Mouse (Mus musculus) limb, embryonic 12.5 days (tissue): ENCODE data around the gene Ttc7b. TPM values are rescaled to one million over a fixed set of nuclear protein-coding genes. Genes with fewer than 3 reads are reported as not detected.

Experiments
- ATAC-seq: fragments of 200-750 bp; cut with Nextera tagmentation; 2 replicates; pipeline ENCODE4 v1.8.0; 2017; ENCODE audit warnings: low read depth, moderate TSS enrichment; ENCODE audit not compliant: insufficient number of reproducible peaks, insufficient read depth, low FRiP score, low TSS enrichment
- H3K27ac ChIP-seq: fragments of 300-500 bp; sonication (generic); 2 replicates; pipeline ENCODE4 v1.5.1; 2016; ENCODE audit warnings: mild to moderate bottlenecking, moderate library complexity
- H3K27me3 ChIP-seq: fragments of 300-500 bp; sonication (generic); 2 replicates; pipeline ENCODE4 v1.6.1; 2016; ENCODE audit warnings: mild to moderate bottlenecking, moderate library complexity
- H3K36me3 ChIP-seq: fragments of 300-500 bp; sonication (generic); 2 replicates; pipeline ENCODE4 v1.6.1; 2016; ENCODE audit warnings: mild to moderate bottlenecking, moderate library complexity
- H3K4me1 ChIP-seq: fragments of 300-500 bp; sonication (generic); replicated peaks from 2 replicates; pipeline ENCODE4 v1.6.1; 2016
- H3K4me2 ChIP-seq: fragments of 300-500 bp; sonication (generic); 2 replicates; pipeline ENCODE4 v1.6.1; 2016; ENCODE audit warnings: mild to moderate bottlenecking, moderate library complexity
- H3K4me3 ChIP-seq: fragments of 300-500 bp; sonication (generic); replicated peaks from 2 replicates; pipeline ENCODE4 v1.5.1; 2016; ENCODE audit warnings: mild to moderate bottlenecking
- H3K9ac ChIP-seq: fragments of 300-500 bp; sonication (generic); replicated peaks from 2 replicates; pipeline ENCODE4 v1.6.1; 2016; ENCODE audit warnings: mild to moderate bottlenecking, moderate library complexity
- H3K9me3 ChIP-seq: fragments of 300-500 bp; sonication (generic); 2 replicates; pipeline ENCODE4 v1.6.1; 2016; ENCODE audit warnings: mild to moderate bottlenecking, moderate library complexity
- WGBS: fragments of 180-500 bp; shearing (Covaris S2); methylation state at CpG from one replicate; pipeline ENCODE4 v1.1.7; 2016; 5-methylcytosine and 5-hydroxymethylcytosine counted together
- polyA plus RNA-seq: library from polyadenylated mRNA; unstranded; fragments of >200 nt; fragmentation: Nextera tagmentation; extraction: Ambion mirVana; gene quantifications from 2 replicates; pipeline ENCODE4 v1.2.1, GENCODE M21; 2016

Gene Ttc7b
- polyA plus RNA-seq, 1 experiment from 2014 or later, result 4.8 TPM

GRCm38 (mm10) chr12:100353954-100354353 lies 166.7 kb downstream of the Ttc7b start:
- WGBS, result 81% methylated on average over 7 of the region's 7 CpGs
- Histone ChIP-seq H3K4me1 (no peaks in the 10 kb centered on the region), H3K9ac (no peak overlapping the region), H3K4me3 (no peak overlapping the region), H3K9me3 (no peaks in the 10 kb centered on the region), H3K27me3 (no peaks in the 10 kb centered on the region), H3K27ac (no peak overlapping the region), H3K36me3 (peaks cover 58% of the 10 kb centered on the region), H3K4me2 (no peak overlapping the region)
- no peak for ATAC-seq

- Histone ChIP-seq H3K4me1 (no peaks in the 10 kb centered on the region), H3K9me3 (no peaks in the 10 kb centered on the region), H3K9ac (no peak overlapping the region), H3K4me2 (no peak overlapping the region), H3K36me3 (peaks cover 52% of the 10 kb centered on the region), H3K27ac (no peak overlapping the region), H3K27me3 (no peaks in the 10 kb centered on the region), H3K4me3 (no peak overlapping the region)
- no peak for ATAC-seq
- WGBS, result 90% methylated on average over 16 of the region's 16 CpGs
These were observed 167.4 kb downstream of the Ttc7b start for GRCm38 (mm10) chr12:100353075-100353782.

GRCm38 (mm10) chr12:100352094-100352493 lies 168.5 kb downstream of the Ttc7b start:
- Histone ChIP-seq H3K4me1 (no peaks in the 10 kb centered on the region), H3K36me3 (peaks cover 49% of the 10 kb centered on the region), H3K9me3 (no peaks in the 10 kb centered on the region), H3K27me3 (no peaks in the 10 kb centered on the region), H3K27ac (no peak overlapping the region), H3K4me3 (no peak overlapping the region), H3K4me2 (no peak overlapping the region), H3K9ac (no peak overlapping the region)
- WGBS, result 86% methylated on average over 6 of the region's 6 CpGs
- ATAC-seq, result no peak

- no peak overlapping the region for H3K4me3 ChIP-seq
- 76% methylated on average over 6 of the region's 6 CpGs for WGBS
- H3K9ac ChIP-seq, result no peak overlapping the region
- H3K36me3 ChIP-seq, result peaks cover 35% of the 10 kb centered on the region
- no peaks in the 10 kb centered on the region for H3K4me1 ChIP-seq
- H3K27ac ChIP-seq, result no peak overlapping the region
- no peak for ATAC-seq
- no peaks in the 10 kb centered on the region for H3K27me3 ChIP-seq
- H3K4me2 ChIP-seq, result no peak overlapping the region
- H3K9me3 ChIP-seq, result no peaks in the 10 kb centered on the region
These were observed 177.1 kb downstream of the Ttc7b start for GRCm38 (mm10) chr12:100343554-100343953.

GRCm38 (mm10) chr12:100341614-100342013 lies 179.0 kb downstream of the Ttc7b start:
- Histone ChIP-seq H3K4me3 (no peak overlapping the region), H3K9ac (no peak overlapping the region), H3K9me3 (no peaks in the 10 kb centered on the region), H3K27me3 (no peaks in the 10 kb centered on the region), H3K36me3 (peaks cover 22% of the 10 kb centered on the region), H3K27ac (no peak overlapping the region), H3K4me2 (no peak overlapping the region), H3K4me1 (no peaks in the 10 kb centered on the region)
- 77% methylated on average over 7 of the region's 7 CpGs for WGBS
- ATAC-seq, result no peak

- Histone ChIP-seq H3K36me3 (peaks cover 17% of the 10 kb centered on the region), H3K27ac (no peak overlapping the region), H3K4me1 (no peaks in the 10 kb centered on the region), H3K9ac (no peak overlapping the region), H3K9me3 (no peaks in the 10 kb centered on the region), H3K27me3 (no peaks in the 10 kb centered on the region), H3K4me3 (no peak overlapping the region), H3K4me2 (no peak overlapping the region)
- WGBS, result 90% methylated on average over 7 of the region's 7 CpGs
- no peak for ATAC-seq
These were observed 179.6 kb downstream of the Ttc7b start for GRCm38 (mm10) chr12:100340901-100341460.

- Histone ChIP-seq H3K27me3 (no peaks in the 10 kb centered on the region), H3K36me3 (peaks cover 5% of the 10 kb centered on the region), H3K4me1 (no peaks in the 10 kb centered on the region), H3K4me2 (no peak overlapping the region), H3K4me3 (no peak overlapping the region), H3K9ac (no peak overlapping the region), H3K27ac (no peak overlapping the region), H3K9me3 (no peaks in the 10 kb centered on the region)
- ATAC-seq, result no peak
- 61% methylated on average over 3 of the region's 3 CpGs for WGBS
These were observed 182.6 kb downstream of the Ttc7b start for GRCm38 (mm10) chr12:100338055-100338454.

- H3K27ac ChIP-seq, result no peak overlapping the region
- WGBS, result 72% methylated on average over 5 of the region's 5 CpGs
- no peak overlapping the region for H3K4me3 ChIP-seq
- H3K9ac ChIP-seq, result no peak overlapping the region
- H3K36me3 ChIP-seq, result peaks cover under 1% of the 10 kb centered on the region; the same call in 1 of the 2 replicates
- ATAC-seq, result no peak
- no peak overlapping the region for H3K4me2 ChIP-seq
- no peaks in the 10 kb centered on the region for H3K9me3 ChIP-seq
- H3K27me3 ChIP-seq, result no peaks in the 10 kb centered on the region
- no peaks in the 10 kb centered on the region for H3K4me1 ChIP-seq
These were observed 183.1 kb downstream of the Ttc7b start for GRCm38 (mm10) chr12:100337351-100338018.

GRCm38 (mm10) chr12:100336241-100336640 lies 184.4 kb downstream of the Ttc7b start:
- H3K9me3 ChIP-seq, result no peaks in the 10 kb centered on the region
- no peak overlapping the region for H3K9ac ChIP-seq
- no peaks in the 10 kb centered on the region for H3K4me1 ChIP-seq
- H3K4me3 ChIP-seq, result no peak overlapping the region
- no peak overlapping the region for H3K4me2 ChIP-seq
- no peaks in the 10 kb centered on the region for H3K27me3 ChIP-seq
- H3K27ac ChIP-seq, result no peak overlapping the region
- no peak for ATAC-seq
- 74% methylated on average over 5 of the region's 5 CpGs for WGBS
- H3K36me3 ChIP-seq, result peaks cover 12% of the 10 kb centered on the region; the same call in 1 of the 2 replicates

- no peaks in the 10 kb centered on the region for H3K4me1 ChIP-seq
- peaks cover 36% of the 10 kb centered on the region for H3K36me3 ChIP-seq
- 93% methylated on average over 6 of the region's 6 CpGs for WGBS
- no peak overlapping the region for H3K4me2 ChIP-seq
- no peaks in the 10 kb centered on the region for H3K27me3 ChIP-seq
- no peak for ATAC-seq
- H3K9ac ChIP-seq, result no peak overlapping the region
- no peaks in the 10 kb centered on the region for H3K9me3 ChIP-seq
- no peak overlapping the region for H3K4me3 ChIP-seq
- H3K27ac ChIP-seq, result no peak overlapping the region
These were observed 188.8 kb downstream of the Ttc7b start for GRCm38 (mm10) chr12:100331806-100332205.

- ATAC-seq, result no peak
- WGBS, result 93% methylated on average over 8 of the region's 8 CpGs
- H3K4me2 ChIP-seq, result no peak overlapping the region
- no peak overlapping the region for H3K27ac ChIP-seq
- H3K27me3 ChIP-seq, result no peaks in the 10 kb centered on the region
- no peak overlapping the region for H3K4me3 ChIP-seq
- H3K36me3 ChIP-seq, result peaks cover 40% of the 10 kb centered on the region
- H3K4me1 ChIP-seq, result no peaks in the 10 kb centered on the region
- H3K9ac ChIP-seq, result no peak overlapping the region
- no peaks in the 10 kb centered on the region for H3K9me3 ChIP-seq
These were observed 190.4 kb downstream of the Ttc7b start for GRCm38 (mm10) chr12:100330234-100330633.
